Comparison of ENCODE assay signal across 17 mouse cellular contexts in genomic region chr4:136765080-136765479, GRCm38 (mm10).
DNase-seq lines count a peak whose midpoint lies in the region; ATAC-seq and TF ChIP-seq lines count a peak whose summit lies in the region.
"Had no signal": no experiment of that assay in that cellular context is flagged by ENCODE, and none has a peak within 500 bp of the region (broad histone marks: within the 10 kb centered on the region; RNA-seq: fewer than 3 reads in every experiment).

No protein-coding gene starts in this region.

- peak overlapping the region; percentile 42; the same call in 1 of the 2 replicates for H3K27ac ChIP-seq in heart, embryonic 10.5 days
- peak overlapping the region; percentile 48 for H3K27ac ChIP-seq in ES-Bruce4 (ENCODE audit: insufficient read depth, low read length)
- H3K27ac ChIP-seq: heart, embryonic 15.5 days; hindbrain, embryonic 14.5 days; liver, embryonic 14.5 days had no signal

- TF ChIP-seq POLR2A in ES-Bruce4 (IDR thresholded peaks at IDR 0.05; ENCODE audit: insufficient read depth, low read length), result no peak

- H3K9me3 ChIP-seq in heart, embryonic 10.5 days, result no peaks in the 10 kb centered on the region
- H3K9me3 ChIP-seq in ES-Bruce4 (replicated peaks; ENCODE audit: control insufficient read depth, insufficient read depth, low read length, poor library complexity, severe bottlenecking), result no peaks in the 10 kb centered on the region; the same call in 1 of the 2 replicates
- H3K9me3 ChIP-seq: G1E; heart, embryonic 15.5 days had no signal

- H3K4me3 ChIP-seq in heart, embryonic 10.5 days, result no peak overlapping the region
- H3K4me3 ChIP-seq in ES-Bruce4 (ENCODE audit: low read depth, low read length), result no peak overlapping the region
- H3K4me3 ChIP-seq: heart, embryonic 15.5 days had no signal

- 44% methylated on average over 7 of the region's 7 CpGs for WGBS in heart, embryonic 10.5 days

- 0 out of 2 replicates have a peak, but pooled peaks have one; percentile 17 for ATAC-seq in megakaryocyte progenitor cell, adult 5-6 weeks (replicated peaks; ENCODE audit: poor library complexity)
- ATAC-seq: forebrain, embryonic 14.5 days; lung, postnatal 0 days had no signal

- DNase-seq in heart, embryonic 10.5 days (ENCODE audit: low spot score), result no peak
- no peak for DNase-seq in heart, postnatal 14 days
- DNase-seq in adrenal gland, postnatal 14 days, result peak; percentile 51
- no peak for DNase-seq in cerebellum, postnatal 25 days
- DNase-seq in cerebellum, adult 9-11 months, result no peak
- DNase-seq: cerebellum, adult 11 months; kidney, adult 2 months; layer of hippocampus, postnatal 36 days; right cerebral cortex, postnatal 14 days had no signal

- TF ChIP-seq CTCF in ES-Bruce4 (IDR thresholded peaks at IDR 0.05; ENCODE audit: low read depth, low read length), result no peak

- H3K9ac ChIP-seq in ES-Bruce4 (ENCODE audit: low read depth, poor library complexity, severe bottlenecking), result no peak overlapping the region
- H3K9ac ChIP-seq: heart, embryonic 15.5 days; hindbrain, embryonic 14.5 days; liver, embryonic 14.5 days had no signal

- intact Hi-C loops in heart, postnatal 14 days (cut with DNase I), result no loop called here

- H3K27me3 ChIP-seq in heart, embryonic 10.5 days (ENCODE audit: insufficient read depth, poor library complexity, severe bottlenecking), result peaks cover 21% of the 10 kb centered on the region; the same call in 1 of the 2 replicates
- H3K27me3 ChIP-seq in ES-Bruce4 (ENCODE audit: control insufficient read depth, insufficient read depth, low read length, poor library complexity, severe bottlenecking), result no peaks in the 10 kb centered on the region
- H3K27me3 ChIP-seq: heart, embryonic 15.5 days had no signal

- peak; percentile 82 for TF ChIP-seq EP300 in ES-Bruce4 (IDR thresholded peaks at IDR 0.05; ENCODE audit: insufficient read depth, low read depth, low read length)

- peaks cover 5% of the 10 kb centered on the region; the same call in 1 of the 2 replicates for H3K36me3 ChIP-seq in heart, embryonic 10.5 days
- H3K36me3 ChIP-seq in ES-Bruce4 (ENCODE audit: control insufficient read depth, insufficient read depth, low read length, poor library complexity, severe bottlenecking), result no peaks in the 10 kb centered on the region
- H3K36me3 ChIP-seq: G1E; heart, embryonic 15.5 days had no signal

- H3K4me1 ChIP-seq in heart, embryonic 10.5 days, result peaks cover 37% of the 10 kb centered on the region
- H3K4me1 ChIP-seq in ES-Bruce4 (ENCODE audit: control insufficient read depth, insufficient read depth, low read length), result peaks cover 6% of the 10 kb centered on the region
